Mouse (Mus musculus): Measurements from ENCODE around the gene Lrrc25.
"Not testable (repeated sequence)": the region's sequence is repeated elsewhere in the genome, so short reads cannot be mapped to it uniquely, and the experiment has no call there.

Lrrc25 gene

DNA sequence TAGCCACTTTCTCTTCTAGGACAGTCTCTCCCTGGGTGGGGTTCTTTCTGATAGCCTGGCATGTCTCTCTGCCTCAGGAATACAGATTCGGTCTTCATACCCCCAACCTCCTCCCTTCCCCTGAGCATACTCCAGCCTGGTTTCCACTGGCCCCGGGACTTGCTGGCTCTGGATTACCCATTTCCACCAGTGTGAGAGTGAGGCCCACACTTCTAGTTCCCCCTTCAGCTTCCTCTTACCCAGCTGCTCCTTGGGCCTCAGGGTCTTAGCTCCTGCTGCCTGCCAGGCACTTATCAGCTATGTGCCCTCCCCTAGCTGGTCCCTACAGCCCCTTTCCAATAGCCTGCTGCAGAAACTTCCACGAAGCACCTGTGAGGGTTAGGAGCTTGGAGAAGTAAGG is at the start of gene Lrrc25:
TSS of gene Lrrc25 (plus strand) at position 262 of the 400 bp plus-strand sequence.
- no peak for DNase-seq (ENCODE audit: low spot score)

DNA sequence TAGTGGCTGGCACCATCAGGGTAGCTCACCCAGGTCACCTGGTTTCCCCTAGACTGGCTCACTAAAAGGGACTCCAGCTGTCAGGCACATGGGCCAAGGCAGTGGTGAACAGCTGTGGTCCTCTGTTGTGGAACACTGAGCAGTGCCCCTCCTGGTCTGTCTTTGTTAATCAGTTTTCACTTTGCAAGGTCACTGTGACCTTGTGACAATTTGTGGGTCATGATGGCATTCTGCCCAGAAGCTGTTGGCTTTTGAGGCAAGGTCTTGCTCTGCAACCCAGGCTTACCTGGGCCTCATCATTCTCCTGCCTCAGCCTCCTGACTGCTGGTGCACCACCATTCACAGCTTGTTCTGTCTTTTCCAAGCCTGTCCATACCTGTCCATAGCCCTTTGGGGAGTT is 45.6 kb upstream of the Lrrc25 start:
- no peak for DNase-seq (ENCODE audit: low spot score)

DNA sequence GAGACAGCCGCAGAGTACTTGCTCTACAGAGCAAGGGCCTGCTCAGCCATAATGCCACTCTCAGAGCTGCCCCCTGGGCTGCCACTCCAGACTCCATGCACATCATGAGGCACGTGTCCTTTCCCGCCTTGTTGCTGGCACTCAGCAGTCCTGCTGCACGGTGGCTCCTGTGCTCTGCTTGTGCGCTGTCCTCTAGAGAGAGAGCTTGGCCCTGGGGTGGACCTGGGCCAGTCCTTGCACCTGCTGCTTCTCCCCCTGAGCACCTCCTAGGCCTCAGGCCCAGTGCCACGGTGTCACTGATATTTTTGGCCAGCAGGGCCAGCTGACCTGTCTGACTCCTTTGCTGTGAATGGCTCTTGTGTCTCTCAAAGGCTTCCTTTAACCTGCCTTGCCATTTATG is 45.0 kb upstream of the Lrrc25 start:
- no peak for DNase-seq (ENCODE audit: low spot score)

DNA sequence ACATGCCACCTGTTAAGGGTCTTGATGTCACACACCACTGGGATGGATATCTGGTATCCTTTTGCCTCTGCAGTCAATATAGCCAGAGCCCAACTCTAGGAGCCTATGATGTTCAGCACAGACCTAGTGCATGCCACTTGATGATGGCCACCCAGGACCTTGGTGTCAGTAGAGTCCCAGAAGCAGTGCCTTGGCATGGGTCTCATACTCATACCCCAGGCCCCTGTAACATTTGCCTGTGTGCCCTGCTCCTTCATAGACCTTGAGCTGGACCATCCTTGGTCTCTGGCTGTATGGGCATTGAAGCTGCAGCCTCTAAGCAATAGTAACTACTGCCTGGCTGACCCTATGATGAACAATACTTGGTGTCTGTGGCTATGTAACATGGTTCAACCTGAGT is 41.7 kb upstream of the Lrrc25 start:
- no peak for DNase-seq (ENCODE audit: low spot score)

DNA sequence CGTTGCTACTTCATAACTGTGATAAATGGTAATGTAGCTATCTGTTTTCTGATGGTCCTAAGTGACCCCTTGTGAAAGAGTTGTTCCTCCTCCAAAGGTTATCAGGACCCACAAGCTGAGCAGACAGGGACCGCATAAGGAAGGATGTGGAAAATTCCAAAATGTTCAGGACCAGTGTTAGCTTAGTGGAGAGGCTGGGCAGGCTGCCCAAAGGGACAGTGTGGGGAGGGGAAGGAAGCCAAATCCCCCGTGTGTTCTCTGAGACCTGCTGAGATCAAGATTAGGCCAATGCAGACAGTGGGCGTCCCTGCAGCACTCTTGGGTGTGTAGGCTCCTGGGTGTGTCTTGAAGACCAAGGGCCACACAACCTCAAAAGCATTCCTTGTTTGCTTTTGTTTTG is 41.0 kb upstream of the Lrrc25 start:
- peak; percentile 65 for DNase-seq (ENCODE audit: low spot score)

DNA sequence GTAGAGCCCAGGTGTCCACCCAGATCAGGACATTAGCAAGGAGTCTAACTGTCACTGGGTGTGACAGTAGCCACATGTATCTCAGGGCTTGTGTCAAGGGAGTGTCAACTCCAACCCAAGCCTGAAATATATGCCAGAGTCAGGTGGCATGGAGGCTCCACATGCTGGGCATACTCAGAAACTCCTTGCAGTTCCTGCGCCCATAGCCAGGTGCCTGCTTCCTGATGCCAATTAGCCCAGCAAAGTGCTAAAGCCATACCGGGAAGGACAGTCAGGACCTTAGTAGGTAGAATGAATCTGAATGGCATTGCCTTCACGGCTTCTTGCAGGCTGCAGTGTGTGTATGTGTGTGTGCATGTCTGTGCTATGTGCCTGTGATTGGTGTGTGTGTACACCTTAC is 38.7 kb upstream of the Lrrc25 start:
- DNase-seq (ENCODE audit: low spot score) = no peak

DNA sequence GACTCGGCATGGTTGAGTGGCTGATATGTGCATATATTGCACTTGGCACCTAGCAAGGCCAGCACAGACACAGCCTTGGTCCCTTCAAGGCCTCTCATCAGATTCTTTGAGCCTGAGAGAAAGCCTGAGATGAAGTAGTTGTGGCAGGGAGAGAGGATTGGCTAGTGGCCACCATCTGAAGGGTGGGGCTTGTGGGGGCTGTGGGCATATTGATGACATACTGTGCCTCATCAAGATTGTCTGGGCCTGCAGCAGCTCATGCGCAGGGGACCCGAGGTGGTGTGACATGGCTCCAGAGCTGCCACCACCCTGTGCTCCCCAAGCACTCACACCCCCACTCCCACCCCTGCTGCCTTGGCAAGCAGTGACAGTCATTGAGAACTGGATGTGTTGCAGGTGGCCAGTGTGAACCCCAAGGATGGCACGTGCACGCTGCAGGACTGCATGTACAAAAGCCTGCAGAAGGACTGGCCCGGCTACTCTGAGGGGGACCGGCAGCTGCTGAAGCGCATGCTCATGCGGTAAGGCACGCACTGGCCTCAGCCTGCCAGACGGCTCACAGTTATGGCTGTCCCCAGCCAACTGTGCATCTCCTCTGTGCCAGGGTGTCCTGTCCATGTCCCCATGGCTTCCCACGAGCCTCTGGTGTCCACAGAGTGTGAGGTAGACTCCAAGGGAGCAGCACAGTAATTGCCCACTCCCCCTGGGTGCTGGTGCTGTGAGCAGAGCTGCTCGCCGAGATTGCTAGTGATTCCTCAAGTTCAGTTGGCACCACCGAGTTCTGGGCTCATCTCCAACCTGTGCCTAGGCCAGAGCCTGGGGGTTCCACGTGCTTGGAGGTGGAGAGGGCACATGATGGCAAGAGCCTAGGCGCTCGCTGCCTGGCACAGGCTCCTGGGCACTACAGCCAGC is 32.2 kb upstream of the Lrrc25 start:
- DNase-seq (ENCODE audit: low spot score) = no peak

DNA sequence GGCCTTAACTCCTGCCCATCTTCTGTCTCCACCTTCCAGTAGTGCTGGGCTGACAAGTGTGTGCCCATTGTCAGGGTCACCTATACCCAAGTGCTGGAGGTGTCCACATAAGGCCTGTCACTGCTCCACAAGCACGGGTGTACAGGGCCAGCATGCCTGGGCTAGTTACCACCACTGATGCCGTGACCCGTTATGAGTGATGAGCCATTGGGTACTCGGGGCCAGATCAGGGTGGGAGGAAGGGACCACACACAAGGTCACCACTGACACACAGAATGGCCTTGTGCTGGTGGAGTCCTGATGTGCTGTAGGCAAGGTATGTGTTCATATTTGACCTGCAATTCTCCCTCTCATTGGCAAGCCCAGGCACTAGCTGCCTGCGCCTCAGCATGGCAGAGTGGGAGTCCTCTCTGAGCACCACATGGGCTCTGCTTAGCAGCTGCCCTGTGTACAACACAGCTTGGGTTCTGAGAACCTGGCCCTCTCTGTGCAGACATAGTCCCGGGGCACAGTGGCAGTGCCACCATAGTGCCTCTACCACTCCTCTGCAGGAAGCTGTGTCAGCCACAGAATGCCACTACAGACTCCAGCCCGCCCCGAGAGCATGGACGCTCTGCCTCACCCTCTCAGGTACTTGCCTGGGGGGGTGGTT is 31.2 kb upstream of the Lrrc25 start:
- DNase-seq (ENCODE audit: low spot score) = no peak

DNA sequence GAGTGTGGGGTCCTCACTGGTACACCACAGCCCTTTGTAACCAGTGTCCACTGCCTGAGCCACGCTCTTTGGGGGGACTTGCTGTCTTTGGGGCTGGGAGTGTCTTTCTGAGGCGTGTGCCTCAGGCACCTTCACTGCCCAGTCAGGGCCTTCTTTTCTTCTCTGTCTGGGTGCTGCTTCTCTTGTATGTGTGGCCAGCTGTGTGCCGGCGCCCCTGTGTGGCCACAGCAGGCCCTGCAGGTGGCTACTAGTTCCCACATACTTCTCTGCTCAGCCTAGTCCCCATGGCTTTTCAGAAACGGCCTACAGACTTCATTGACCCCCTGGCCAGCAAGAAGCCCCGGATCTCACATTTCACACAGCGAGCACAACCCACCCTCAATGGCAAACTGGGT is 30.7 kb upstream of the Lrrc25 start:
- DNase-seq (ENCODE audit: low spot score) = peak; percentile 73

DNA sequence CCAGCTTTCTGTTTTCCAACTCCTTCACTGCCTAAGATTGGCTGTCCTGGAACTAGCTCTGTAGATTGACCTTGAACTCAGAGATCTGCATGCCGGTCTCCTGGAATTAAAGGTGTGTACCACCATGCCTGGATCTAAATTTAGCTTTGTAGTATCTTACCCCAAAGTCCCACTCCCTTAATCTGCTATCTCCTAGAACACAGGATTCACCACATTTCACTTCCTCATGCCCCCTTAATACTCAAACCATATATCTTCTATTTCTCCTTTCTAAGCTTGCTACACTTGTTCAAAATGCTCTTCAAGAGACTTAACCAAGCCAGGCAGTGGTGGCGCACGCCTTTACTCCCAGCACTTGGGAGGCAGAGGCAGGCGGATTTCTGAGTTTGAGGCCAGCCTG is 28.0 kb upstream of the Lrrc25 start:
- DNase-seq (ENCODE audit: low spot score) = not testable (repeated sequence)

DNA sequence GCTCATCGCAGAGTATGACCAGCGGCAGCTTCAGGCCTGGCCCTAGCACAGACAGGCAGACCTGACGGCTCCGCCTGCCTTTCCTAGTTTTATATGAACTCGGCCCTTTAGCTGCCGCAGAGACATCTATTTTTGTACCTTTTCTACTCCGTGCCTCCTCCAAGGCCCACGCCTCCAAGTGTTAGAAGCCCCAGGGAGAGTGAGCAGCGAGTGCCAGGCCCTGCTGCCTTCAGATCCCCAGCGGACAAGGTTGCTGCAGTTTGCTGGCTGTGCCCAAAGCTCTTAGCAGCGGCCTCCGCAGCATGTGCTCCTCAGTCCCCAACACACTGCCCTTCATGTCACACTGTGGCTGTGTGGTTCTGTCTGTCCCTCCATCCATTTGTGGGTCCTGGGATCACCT is 24.4 kb upstream of the Lrrc25 start:
- DNase-seq (ENCODE audit: low spot score) = no peak

DNA sequence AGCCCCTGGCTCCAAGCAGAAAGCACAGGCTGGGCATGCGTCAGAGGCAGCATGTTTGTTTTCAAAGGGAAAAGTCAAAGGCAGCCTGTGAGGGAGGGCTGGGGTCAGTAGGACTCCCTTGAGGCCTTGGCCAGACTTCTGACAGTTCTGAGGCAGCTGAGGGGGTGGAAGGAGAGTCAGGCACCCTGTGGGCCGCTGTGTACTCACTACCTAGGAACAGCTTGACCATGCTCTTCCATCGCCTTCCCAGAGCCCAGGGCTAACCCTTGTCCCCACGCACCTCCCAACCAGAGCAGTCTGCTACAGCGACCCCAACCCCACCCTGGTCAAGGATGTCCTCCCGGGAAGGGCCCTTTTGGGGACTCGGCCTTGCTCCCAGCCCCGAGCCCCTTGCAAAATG is 22.8 kb upstream of the Lrrc25 start:
- DNase-seq (ENCODE audit: low spot score) = peak; percentile 52

DNA sequence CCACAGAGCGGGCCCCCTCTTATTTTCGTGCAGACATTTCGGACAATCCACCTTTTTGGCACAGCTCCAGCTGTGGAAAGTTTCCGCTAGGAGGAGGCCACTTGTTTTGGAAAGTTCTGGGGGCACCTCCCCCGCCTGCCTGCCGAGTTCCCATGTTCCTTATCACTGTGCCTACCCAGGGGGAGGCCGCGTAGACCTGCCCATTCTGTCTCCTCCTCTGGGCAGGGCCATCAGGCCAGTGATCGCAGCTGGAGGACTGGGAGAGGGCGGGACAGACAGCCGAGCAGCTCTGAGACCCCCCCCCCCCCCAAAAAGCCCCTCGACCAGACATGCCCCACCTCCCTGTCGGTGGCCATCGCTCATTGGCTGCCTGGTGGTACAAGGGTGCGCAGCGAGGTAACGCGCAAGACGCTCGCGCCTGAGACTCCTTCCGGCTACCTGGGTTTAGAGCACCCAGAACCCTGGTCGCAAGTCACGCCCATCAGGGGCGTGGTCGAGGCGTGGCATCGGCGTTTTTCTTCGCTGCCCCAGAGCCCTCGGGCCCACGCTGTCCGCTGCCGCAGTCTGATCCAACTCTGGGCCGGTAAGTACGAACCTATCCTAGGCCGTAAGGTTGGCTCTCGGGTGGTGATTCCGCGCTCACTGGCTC is 21.9 kb upstream of the Lrrc25 start, which contains the start of gene Isyna1:
TSS of gene Isyna1 (plus strand) at position 413 of the 649 bp plus-strand sequence.
- peak; percentile 92 for DNase-seq (ENCODE audit: low spot score)

DNA sequence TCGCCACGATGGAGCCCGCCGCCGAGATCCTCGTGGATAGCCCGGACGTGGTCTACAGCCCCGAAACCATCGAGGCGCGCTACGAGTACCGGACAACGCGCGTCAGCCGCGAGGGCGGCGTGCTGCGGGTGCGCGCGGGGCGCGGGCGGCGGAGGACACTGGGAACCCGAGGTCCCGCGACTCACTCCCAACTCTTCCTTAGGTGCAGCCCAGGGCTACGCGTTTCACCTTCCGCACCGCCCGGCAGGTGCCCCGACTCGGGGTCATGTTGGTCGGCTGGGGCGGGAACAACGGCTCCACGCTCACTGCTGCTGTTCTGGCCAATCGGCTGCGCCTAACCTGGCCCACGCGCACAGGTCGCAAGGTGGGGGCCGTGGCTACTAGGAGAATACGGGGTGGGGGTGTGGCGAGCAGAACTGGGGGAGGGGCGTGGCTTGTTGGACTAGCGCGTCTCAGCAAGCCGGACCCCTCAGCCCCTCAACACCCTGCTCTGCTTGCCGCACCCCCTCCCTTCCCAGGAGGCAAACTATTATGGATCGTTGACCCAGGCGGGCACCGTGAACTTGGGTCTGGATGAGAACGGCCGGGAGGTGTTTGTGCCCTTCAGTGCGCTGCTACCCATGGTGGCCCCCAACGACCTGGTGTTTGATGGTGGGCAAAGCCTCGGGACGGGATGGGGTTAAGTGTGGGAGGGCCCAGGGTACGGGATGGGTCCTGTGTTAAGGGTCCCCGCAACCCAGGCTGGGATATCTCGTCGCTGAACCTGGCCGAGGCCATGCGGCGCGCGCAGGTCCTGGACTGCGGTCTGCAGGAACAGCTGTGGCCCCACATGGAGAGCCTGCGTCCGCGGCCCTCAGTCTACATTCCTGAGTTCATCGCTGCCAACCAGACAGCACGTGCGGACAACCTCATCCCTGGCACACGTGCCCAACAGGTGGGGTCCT is 21.1 kb upstream of the Lrrc25 start:
- DNase-seq (ENCODE audit: low spot score) = no peak

DNA sequence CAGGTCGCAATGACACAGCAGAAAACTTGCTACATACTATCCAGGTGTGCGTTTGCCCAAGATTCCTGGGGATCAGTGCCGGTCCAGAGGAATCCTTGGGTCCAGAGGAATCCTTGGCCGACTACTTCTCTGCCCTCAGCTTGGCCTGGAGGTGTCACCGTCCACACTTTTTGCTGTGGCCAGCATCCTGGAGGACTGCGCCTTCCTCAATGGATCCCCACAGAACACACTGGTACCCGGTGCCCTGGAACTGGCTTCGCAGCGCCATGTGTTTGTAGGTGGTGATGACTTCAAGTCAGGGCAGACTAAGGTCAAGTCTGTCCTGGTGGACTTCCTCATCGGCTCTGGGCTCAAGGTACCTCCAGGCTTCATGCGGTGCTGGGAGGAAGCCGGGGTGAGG is 20.1 kb upstream of the Lrrc25 start:
- DNase-seq (ENCODE audit: low spot score) = no peak

DNA sequence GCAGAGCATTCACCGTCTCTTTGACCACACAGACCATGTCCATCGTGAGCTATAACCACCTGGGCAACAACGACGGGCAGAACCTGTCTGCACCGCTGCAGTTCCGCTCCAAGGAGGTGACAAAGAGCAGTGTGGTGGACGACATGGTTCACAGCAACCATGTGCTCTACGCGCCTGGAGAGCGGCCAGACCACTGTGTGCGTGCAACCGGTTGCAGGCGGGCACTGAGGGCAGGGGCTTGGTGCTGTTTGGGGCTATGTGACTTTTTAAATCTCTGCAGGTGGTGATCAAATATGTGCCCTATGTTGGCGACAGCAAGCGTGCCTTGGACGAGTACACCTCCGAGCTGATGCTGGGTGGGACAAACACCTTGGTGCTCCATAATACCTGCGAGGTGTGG is 19.7 kb upstream of the Lrrc25 start:
- no peak for DNase-seq (ENCODE audit: low spot score)

DNA sequence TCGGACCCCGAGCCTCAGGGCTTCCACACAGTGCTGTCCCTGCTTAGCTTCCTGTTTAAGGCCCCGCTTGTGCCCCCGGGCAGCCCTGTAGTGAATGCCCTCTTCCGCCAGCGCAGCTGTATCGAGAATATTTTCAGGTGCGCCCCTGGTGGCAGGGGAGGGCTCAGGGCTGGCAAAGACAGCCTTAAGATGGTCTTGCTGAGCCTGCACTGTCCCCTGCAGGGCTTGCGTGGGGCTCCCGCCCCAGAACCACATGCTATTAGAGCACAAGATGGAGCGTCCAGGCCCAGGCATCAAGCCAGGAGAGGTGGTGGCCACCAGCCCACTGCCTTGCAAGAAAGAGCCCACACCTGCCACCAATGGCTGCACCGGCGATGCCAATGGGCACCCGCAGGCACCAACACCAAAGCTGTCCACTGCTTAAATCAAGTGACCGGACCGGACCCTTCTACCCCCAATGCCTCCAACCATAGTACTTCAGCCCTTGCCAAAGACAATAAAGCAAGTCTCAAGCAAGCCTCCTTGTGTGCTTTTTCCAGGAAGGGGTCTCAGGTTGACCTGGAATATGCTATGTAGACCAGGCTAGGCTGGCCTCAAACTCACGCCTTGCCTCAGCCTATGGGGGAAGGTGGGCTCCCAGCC is 19.1 kb upstream of the Lrrc25 start:
- no peak for DNase-seq (ENCODE audit: low spot score)

DNA sequence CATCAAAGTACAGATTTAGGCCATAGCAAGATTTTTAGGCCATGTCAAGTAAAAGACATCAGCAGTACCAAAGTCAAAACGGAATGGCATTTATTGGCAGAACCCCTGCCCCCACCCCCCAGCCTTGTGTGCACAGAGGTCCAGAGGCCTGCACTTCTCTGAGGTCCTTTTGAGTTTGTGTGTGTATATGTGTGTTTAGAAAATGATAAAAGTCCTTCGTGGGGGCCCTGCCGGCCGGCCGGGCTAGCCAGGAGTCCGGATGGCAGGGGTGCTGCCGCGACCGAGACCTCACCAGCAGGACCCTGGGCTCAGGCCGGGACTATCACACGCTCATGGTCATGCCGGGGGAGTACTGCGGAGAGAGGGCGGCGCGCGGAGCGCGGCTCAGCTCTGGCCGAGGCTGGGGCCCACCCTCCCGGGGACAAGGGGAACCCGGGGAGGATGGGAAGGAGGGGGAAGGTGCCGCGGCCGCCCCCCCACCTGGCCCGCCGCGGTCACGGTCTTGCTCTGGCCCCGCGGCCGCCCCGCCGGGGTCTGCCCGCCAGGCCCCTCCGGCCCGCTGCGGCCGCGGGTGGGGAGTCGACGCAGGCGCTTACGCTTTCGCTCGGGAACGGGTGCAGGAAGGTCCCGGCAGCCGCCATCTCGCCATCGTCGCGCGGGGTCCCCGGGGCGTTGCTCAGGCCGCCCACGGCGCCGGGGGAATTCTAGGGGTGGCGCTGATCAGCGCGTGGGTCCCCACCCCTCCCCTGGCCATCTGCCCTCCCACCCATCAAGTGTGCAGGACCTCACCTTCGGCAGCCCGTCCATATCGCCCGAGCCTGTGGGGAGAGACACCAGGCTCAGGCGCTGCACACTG is 18.3 kb upstream of the Lrrc25 start:
- DNase-seq (ENCODE audit: low spot score) = no peak

DNA sequence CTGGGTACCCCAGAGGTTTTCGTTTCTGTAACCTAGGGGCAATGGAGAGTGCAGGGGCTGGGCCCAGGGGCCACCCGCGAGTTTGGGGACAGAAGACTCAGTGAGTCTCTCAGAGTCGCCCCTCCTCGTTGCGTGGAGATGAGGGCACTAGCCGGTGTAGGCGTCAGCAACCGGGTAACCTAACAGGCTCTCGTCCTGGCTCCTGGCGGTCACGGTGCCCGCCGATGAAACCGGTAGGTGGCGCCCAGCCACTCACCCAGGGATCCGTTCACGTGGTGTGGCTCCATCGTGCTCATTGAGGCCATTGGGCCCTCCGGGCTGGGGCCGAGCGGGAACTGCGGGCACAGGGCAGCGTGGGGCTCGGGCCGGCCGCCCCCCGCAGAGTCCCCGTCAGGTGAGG is 17.7 kb upstream of the Lrrc25 start:
- peak; percentile 84 for DNase-seq (ENCODE audit: low spot score)

DNA sequence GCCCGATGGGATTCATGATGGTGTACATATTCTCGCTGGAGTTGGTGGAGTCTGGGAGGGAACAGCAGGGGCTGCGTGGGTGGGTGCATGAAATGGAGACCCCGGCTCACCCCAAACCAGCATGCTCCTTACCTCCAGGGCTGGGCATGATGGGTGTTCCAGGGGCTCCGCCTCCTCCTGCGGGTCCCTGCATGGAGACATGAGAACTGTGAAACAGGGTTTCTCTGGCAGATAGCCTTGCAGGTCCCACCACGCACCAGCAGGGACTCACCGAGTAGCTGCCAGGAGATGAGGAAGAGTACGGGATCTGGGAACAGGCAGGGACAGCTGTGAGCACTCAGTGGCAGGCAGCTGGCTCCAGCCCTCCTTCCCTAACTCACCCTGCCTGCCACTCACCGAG is 17.2 kb upstream of the Lrrc25 start:
- no peak for DNase-seq (ENCODE audit: low spot score)
